Mouse (Mus musculus) liver, adult 2 months (tissue): ENCODE measurements around the gene Smg1. TPM values are rescaled to one million over a fixed set of nuclear protein-coding genes. Genes with fewer than 3 reads are reported as not detected.
A peak's percentile ranks its signal among the peaks of the same experiment; 100 is the strongest.

ENCODE experiments used
- DNase-seq: peaks from one replicate; pipeline ENCODE4 v3.0.0-alpha.2; 2011; ENCODE audit warnings: low read depth, low spot score; ENCODE audit errors: extremely low read depth
- H3K27ac ChIP-seq: fragments of 200-500 bp; replicated peaks from 2 replicates; pipeline ENCODE4 v1.5.1; 2012; ENCODE audit warnings: low read depth, mild to moderate bottlenecking, control low read depth, inconsistent platforms, low read length; ENCODE audit not compliant: insufficient read depth
- H3K27me3 ChIP-seq: fragments of 200-500 bp; 2 replicates; pipeline ENCODE4 v1.6.1; 2012; ENCODE audit warnings: mild to moderate bottlenecking, moderate library complexity, low read length, inconsistent platforms; ENCODE audit not compliant: control insufficient read depth, insufficient read depth
- H3K36me3 ChIP-seq: fragments of 200-500 bp; 2 replicates; pipeline ENCODE4 v1.6.1; 2012; ENCODE audit warnings: low read length, inconsistent platforms; ENCODE audit not compliant: control insufficient read depth, insufficient read depth
- H3K4me1 ChIP-seq: fragments of 200-500 bp; 2 replicates; pipeline ENCODE4 v1.6.1; 2011; ENCODE audit warnings: low read length; ENCODE audit not compliant: control insufficient read depth, insufficient read depth
- H3K4me3 ChIP-seq: fragments of 200-500 bp; 2 replicates; pipeline ENCODE4 v1.5.1; 2011; ENCODE audit warnings: low read depth, mild to moderate bottlenecking, control low read depth, low read length, moderate library complexity; ENCODE audit not compliant: insufficient read depth
- H3K79me2 ChIP-seq: fragments of 200-500 bp; 2 replicates; pipeline ENCODE4 v1.6.1; 2012; ENCODE audit warnings: inconsistent platforms, mild to moderate bottlenecking, low read length, moderate library complexity; ENCODE audit not compliant: control insufficient read depth, insufficient read depth
- H3K9ac ChIP-seq: fragments of 200-500 bp; 2 replicates; pipeline ENCODE4 v1.6.1; 2012; ENCODE audit warnings: low read depth, mild to moderate bottlenecking, control low read depth, inconsistent platforms, low read length
- CTCF ChIP-seq: fragments of 200-500 bp; IDR thresholded peaks from 2 replicates; pipeline ENCODE4 v1.5.1; 2011; ENCODE audit warnings: low read depth, low read length, control low read depth
- POLR2A ChIP-seq: fragments of 200-500 bp; IDR thresholded peaks from 2 replicates; pipeline ENCODE4 v1.6.1; 2011; ENCODE audit warnings: low read length, control low read depth; ENCODE audit not compliant: insufficient read depth; ENCODE audit errors: extremely low read depth
- WGBS: fragments of 180-500 bp; shearing (Covaris S2); methylation state at CpG from one replicate; pipeline ENCODE4 v1.1.7; 2018; 5-methylcytosine and 5-hydroxymethylcytosine counted together
- polyA plus RNA-seq: library from polyadenylated mRNA; depleted of rRNA; stranded (reverse); fragments of >200 nt; gene quantifications from 2 replicates; pipeline ENCODE4 v1.2.3, GENCODE M21; 2012
- total RNA-seq: library from RNA; depleted of rRNA; stranded (reverse); fragments of >200 nt; gene quantifications from 2 replicates; pipeline ENCODE4 v1.2.3, GENCODE M21; 2014

Smg1 gene
- total and polyA plus RNA-seq, 2 experiments: 5.7 to 27.9 TPM

DNA sequence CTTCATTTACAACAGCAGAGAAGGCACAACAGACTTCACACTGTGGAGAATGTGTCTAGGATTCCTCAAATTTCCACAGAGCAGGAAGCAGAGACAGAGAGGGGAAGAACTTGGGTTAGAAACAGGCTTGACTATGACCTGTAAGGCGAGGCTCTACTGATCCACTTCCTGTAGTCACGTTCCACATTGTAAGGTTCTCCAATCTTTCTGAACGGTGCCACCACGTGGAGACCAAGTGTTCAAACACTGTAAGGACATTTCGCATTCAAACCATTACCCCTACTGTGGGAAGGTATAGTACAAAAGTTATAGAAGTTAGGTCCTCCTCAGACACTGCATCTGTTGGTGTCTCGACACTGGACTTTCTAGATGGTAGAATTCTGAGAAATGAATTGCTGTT lies 31.8 kb upstream of the Smg1 start:
- Histone ChIP-seq H3K4me3 (no peak overlapping the region), H3K9ac (no peak overlapping the region), H3K4me1 (peaks cover 2% of the 10 kb centered on the region; the same call in 1 of the 2 replicates), H3K79me2 (no peaks in the 10 kb centered on the region), H3K36me3 (no peaks in the 10 kb centered on the region), H3K27me3 (no peaks in the 10 kb centered on the region), H3K27ac (no peak overlapping the region)
- TF ChIP-seq POLR2A: no peak
- no peak for TF ChIP-seq CTCF
- WGBS: 56% methylated on average over 6 of the region's 6 CpGs
- peak; percentile 63 for DNase-seq

DNA sequence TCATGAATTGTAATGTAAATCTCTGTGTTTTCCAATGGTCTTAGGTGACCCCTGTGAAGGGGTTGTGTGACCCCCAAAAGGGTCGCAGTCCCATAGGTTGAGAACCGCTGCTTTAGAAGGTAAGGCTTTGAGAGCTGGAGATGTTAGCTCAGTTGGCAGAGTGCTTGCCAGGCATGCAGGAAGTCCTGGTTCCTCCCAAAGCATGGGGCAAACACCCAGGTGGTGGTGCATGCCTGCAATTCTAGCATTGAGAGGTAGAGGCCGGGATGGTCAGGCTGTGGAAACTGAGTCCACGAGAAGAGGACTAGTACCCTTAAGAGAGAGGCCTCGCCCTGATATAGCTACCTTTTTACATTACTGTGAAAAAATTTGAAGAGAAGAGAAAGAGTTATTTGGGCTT lies 31.4 kb upstream of the Smg1 start:
- no peak overlapping the region for H3K27ac ChIP-seq
- TF ChIP-seq POLR2A (no peak), CTCF (no peak)
- H3K4me3 ChIP-seq: no peak overlapping the region
- no peak overlapping the region for H3K9ac ChIP-seq
- no peaks in the 10 kb centered on the region for H3K79me2 ChIP-seq
- no peaks in the 10 kb centered on the region for H3K36me3 ChIP-seq
- H3K27me3 ChIP-seq: no peaks in the 10 kb centered on the region
- 92% methylated on average over 5 of the region's 5 CpGs for WGBS
- H3K4me1 ChIP-seq: peaks cover 2% of the 10 kb centered on the region; the same call in 1 of the 2 replicates
- no peak for DNase-seq

DNA sequence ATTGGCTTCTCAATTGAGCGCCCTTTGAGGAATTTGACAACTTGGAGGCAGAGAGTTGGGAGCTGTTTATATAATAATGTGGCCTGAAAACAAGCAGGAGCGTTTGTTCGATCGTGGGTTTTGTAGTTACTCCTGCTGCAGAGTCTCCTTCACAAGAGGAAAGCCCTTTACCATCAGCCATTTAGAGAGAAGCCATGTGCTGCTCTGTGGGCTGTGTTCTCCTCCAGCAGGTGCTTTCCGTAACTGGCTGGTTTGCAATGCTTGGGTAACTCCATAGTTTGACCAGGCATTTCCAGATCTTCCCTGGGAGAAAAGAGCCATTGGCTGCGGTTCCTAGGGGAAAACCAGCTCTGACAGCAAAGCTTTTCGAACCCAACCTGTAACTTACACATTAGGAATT lies 30.7 kb upstream of the Smg1 start:
- WGBS: 96% methylated on average over 7 of the region's 7 CpGs
- Histone ChIP-seq H3K27me3 (no peaks in the 10 kb centered on the region), H3K9ac (no peak overlapping the region)

DNA sequence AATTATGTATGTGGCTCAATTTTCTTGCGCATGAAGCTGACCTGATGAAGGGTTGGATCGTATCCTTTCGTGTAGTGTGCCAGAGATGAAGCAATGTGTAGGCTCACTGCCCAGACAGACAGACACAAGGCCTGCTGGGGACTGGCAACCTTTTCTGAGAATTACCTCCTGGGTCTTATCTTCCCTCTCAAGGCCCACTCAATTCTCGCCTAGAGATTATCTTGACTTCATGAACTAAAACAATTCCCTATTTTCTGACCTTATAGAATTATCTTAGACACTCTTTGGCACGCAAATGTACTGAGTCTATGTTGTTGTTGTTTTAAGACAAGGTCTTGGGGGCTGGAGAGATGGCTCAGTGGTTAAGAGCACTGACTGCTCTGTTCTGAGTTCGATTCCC lies 22.6 kb upstream of the Smg1 start:
- peak; percentile 96 for DNase-seq
- TF ChIP-seq CTCF (no peak), POLR2A (no peak)

More for the DNA sequence above, 30.7 kb upstream of the Smg1 start:
- DNase-seq: no peak
- no peaks in the 10 kb centered on the region for H3K36me3 ChIP-seq
- no peak overlapping the region for H3K27ac ChIP-seq
- no peak for TF ChIP-seq CTCF
- TF ChIP-seq POLR2A: no peak
- H3K79me2 ChIP-seq: no peaks in the 10 kb centered on the region
- peaks cover 2% of the 10 kb centered on the region; the same call in 1 of the 2 replicates for H3K4me1 ChIP-seq
- no peak overlapping the region for H3K4me3 ChIP-seq

DNA sequence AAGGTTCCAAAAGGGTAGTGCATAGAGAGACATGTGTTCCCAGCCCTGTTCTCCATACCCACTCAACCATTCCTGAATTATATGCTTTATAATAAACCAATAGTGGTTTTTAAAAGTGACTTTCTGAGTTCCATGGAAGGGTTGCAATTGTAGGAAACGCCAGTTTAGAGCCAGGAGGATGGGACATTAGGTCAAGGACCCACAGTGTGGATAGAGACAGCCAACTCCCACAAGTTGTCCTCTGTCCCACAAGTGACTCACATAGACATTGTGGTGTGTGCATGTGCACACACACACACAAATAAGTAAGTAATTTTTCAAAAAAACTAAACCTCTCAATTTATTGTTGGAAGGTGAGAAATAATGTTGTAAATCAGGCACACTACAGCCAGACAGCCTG lies 20.1 kb upstream of the Smg1 start:
- H3K27me3 ChIP-seq: no peaks in the 10 kb centered on the region
- no peaks in the 10 kb centered on the region for H3K79me2 ChIP-seq
- TF ChIP-seq POLR2A (no peak), CTCF (no peak)
- peaks cover 4% of the 10 kb centered on the region for H3K4me1 ChIP-seq
- H3K36me3 ChIP-seq: no peaks in the 10 kb centered on the region
- WGBS: 14% methylated on average over 1 of the region's 1 CpGs
- DNase-seq: peak; percentile 63
- no peak overlapping the region for H3K4me3 ChIP-seq
- no peak overlapping the region for H3K27ac ChIP-seq
- no peak overlapping the region for H3K9ac ChIP-seq

More for the DNA sequence above, 22.6 kb upstream of the Smg1 start:
- Histone ChIP-seq H3K4me1 (peaks cover 4% of the 10 kb centered on the region), H3K9ac (no peak overlapping the region), H3K79me2 (no peaks in the 10 kb centered on the region), H3K27ac (no peak overlapping the region), H3K4me3 (no peak overlapping the region), H3K36me3 (no peaks in the 10 kb centered on the region), H3K27me3 (no peaks in the 10 kb centered on the region)
- 38% methylated on average over 6 of the region's 6 CpGs for WGBS

DNA sequence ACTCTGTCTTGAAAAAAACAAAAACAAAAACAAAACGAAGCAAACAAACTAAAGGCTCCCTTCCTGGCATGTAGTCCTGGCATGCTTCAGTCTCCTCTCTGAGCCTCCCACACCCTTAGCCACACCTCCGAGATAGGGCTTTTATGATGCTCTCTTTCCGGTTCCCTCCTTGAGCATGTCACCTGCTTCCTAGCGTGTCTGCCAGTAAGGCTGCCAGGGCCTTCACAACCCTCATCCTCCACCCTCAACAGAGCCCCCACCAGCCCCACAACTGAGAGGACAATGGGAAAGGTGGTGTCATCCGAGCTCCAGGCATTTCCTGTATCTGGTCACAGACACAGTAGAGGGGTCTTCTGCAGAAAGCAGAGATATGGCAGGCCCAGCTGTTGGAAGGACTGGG lies 18.9 kb upstream of the Smg1 start:
- no peaks in the 10 kb centered on the region for H3K27me3 ChIP-seq
- no peak overlapping the region for H3K4me3 ChIP-seq
- TF ChIP-seq CTCF: no peak
- no peak for TF ChIP-seq POLR2A
- DNase-seq: no peak
- H3K27ac ChIP-seq: no peak overlapping the region
- H3K4me1 ChIP-seq: peaks cover 4% of the 10 kb centered on the region
- H3K79me2 ChIP-seq: no peaks in the 10 kb centered on the region
- H3K9ac ChIP-seq: no peak overlapping the region
- 76% methylated on average over 5 of the region's 5 CpGs for WGBS
- no peaks in the 10 kb centered on the region for H3K36me3 ChIP-seq
